Mouse (Mus musculus): Measurements from ENCODE around the gene Dlx6.

DNA sequence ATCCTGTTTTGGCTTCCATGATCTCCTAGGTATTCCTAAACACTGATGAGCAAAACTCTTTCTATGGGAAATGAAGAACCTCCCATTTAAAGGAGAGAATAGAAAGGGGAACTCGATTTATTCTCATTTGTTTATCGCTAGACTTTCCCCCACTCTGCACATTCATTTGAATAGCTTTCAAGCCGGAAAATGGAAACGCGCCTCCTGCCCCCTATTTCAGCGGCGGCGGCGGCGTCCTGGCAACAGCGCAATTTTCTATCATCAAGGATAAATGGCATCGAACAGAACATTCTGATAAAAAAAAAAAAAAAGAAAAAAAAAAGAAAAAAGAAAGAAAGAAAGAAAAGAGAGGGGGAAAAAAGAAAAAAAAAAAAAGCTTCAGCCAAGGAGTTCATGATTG, 13.4 kb upstream of the Dlx6 start:
- TF ChIP-seq POLR2A (IDR thresholded peaks at IDR 0.05; ENCODE audit: extremely low read depth, insufficient read depth, low read length) (no peak), CTCF (IDR thresholded peaks at IDR 0.05; ENCODE audit: extremely low read depth, insufficient read depth, low read length) (no peak)
